Mouse (Mus musculus): ENCODE data around the gene Mterf1b. TPM values are rescaled to one million over a fixed set of nuclear protein-coding genes. Genes with fewer than 3 reads are reported as not detected.
"Not testable (repeated sequence)": the region's sequence is repeated elsewhere in the genome, so short reads cannot be mapped to it uniquely, and the experiment has no call there.

Mterf1b gene
- 3.7 TPM in 2 replicates for polyA plus RNA-seq (2012; rRNA removed)

GRCm38 (mm10) chr5:4191671-4192480 lies at the start of gene Mterf1b:
Gene Mterf1b (plus strand): TSS chr5:4192367.
- DNase-seq (ENCODE audit: low spot score) = not testable (repeated sequence)

- not testable (repeated sequence) for DNase-seq (ENCODE audit: low spot score)
Observed at GRCm38 (mm10) chr5:4159418-4160071, 32.6 kb upstream of the Mterf1b start.

DNA sequence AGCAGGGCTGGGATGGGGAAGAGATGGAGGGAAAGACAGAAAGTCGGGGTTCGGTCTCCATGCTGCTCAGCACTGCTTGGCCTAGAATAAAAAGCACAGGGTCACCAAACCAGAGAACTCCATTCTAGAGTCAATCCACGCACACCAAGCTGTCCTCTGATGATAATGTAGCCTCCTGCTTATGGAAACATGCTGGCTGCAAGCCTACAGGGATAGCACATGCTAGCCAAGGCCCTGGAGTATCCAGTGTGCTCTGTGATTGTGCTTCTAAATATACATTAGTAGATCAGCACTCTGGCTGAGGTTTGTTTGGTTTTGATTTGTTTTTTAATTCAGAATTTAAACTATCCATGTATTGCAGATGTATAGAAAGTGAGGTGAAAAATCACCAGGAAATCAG lies 30.6 kb upstream of the Mterf1b start:
- DNase-seq (ENCODE audit: low spot score) = no peak

DNA sequence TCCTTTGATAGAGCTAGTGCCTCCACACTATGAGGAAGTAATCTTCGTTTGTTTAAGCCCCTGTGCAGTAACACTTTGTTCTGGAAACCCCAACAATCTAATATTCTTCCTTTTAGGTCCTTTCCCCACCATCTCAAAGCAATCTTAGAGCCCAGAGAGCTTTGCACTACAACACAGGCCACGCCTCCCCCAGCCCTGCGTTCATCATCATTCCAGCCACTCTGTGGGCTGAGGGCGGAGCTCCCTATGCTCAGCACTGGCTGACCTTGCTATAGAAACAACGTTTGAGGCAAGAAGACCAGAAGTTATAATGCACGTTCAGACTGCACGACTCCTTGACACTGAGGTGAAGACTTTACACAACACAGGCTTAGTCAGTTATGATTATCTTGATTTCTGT lies 29.7 kb upstream of the Mterf1b start:
- no peak for DNase-seq (ENCODE audit: low spot score)

DNA sequence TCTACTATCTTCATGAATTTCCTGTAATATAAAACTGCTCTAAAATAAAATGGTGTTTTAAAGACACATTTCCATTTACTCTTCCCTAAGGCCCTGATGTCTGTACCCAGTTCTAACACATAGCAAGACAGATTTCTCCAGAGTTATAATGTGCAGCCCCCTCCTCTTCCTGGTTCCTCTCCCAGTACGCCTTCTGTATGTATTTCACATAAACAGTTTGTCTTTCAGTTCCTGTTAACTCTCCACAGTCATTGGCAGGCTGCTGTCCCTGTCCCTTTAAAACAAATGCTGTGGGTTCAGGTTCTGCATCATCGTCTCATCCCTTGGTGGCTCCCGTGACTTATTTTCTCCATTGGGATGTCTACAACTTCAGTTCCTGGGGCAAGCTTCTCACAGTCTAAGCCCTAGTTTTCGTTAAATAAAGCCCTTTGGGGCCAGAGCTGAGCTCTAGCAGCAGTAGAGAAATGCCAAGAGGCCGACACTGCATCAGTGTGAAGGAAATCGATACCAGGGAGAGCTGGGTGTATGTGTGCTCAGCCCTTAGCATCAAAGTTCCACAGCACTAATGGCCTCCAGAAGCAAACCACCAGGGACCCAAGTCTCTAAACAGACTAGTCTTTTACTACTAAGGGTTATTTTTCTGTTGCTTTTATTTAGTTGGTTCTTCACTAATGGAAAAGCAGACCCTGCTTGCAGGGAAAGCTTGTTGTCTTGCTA lies 24.2 kb upstream of the Mterf1b start:
- DNase-seq (ENCODE audit: low spot score) = not testable (repeated sequence)

DNA sequence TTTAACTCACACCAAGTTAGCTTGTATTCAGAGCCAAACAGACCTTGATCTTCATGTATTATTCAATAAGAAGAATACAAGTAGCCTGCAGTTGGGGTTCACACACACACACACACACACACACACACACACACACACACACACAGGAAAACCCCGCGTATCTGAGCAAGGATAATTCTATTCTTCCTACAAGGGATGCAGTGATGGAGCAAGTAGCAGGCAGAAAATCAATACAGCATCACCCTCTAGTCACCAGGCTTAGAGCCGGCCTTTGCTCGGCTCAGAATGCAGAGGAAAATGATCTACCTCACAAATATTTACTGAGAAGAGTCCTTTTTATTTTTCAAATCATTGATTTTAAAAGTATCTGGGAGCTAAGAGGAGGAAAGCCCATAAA lies 23.6 kb upstream of the Mterf1b start:
- DNase-seq (ENCODE audit: low spot score) = not testable (repeated sequence)

DNA sequence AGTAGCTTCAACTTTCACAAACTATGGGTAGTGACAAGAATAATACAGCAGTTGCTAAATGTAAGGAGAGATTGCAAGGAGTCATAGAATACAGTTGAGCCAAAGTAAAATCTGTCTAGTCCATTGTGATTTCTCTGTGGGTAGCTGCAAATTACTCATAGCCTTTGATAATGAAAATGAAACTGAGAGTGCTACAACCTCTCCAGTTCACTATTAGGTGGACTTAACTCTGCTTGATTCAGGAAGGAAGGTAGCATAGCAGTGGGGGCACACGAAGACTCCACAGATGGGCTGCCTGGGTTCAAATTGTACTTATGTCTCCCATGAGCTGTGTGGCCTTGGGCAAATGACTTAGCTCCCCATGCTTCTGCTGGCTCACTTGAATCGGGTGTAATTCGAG lies 15.7 kb upstream of the Mterf1b start:
- not testable (repeated sequence) for DNase-seq (ENCODE audit: low spot score)

DNA sequence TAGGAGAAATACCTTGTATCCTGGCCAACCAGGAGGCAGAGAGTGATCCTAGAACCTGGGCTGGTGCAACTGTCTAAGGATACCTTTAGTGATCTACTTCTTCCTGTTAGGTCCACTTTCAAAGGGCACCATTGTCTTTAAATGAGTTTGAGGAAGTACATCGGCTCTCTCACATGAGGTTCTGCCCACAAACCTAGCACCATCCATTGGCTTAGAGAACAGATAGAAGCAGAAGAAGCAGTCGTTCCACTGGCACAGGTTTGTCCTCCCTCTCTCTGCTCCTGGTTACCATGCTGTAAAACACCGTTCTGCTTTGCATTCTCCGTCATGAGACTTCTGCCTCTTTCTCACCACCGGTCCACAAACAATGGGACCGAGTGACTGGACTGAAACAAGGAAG lies 12.8 kb upstream of the Mterf1b start:
- no peak for DNase-seq (ENCODE audit: low spot score)

DNA sequence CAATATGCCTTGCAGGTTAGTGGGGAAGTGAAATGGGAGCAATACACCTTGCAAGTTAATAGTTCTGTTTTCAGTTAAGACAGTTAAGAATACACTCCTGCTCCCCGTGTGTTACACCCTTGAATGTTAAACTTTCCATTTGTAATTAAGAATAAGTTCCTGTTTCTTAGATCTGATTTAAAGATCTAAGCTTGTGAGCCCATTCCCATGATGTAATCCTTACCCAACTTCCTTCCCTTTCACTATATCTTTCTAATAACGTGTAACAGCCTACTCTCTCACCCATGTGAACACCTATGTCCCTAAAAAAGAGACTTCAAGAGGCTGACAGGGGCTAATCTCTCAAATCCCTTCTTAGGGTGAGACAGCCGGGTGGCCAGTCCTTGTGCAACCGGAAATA lies 5.4 kb upstream of the Mterf1b start:
- no peak for DNase-seq (ENCODE audit: low spot score)

GRCm38 (mm10) chr5:4192481-4193246 lies 497 bp downstream of the Mterf1b start:
- not testable (repeated sequence) for DNase-seq (ENCODE audit: low spot score)

DNA sequence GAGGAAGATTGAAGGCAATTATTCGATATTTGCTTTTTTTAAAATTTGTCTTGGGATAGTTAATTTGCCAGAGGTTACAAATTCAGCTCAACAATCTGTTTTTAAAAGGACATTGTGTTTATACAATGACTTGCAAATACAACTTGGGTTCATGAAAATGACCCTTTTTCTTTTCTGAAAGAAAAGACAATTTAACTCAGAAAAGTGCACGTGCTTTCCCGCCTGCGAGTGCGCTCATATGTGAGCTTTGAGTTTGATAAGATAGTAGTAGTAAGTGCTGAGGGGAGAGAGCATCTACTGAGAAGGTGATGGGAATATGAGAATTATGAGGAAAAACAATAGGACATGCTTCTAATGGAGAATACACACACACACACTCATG lies 1.1 kb downstream of the Mterf1b start:
- DNase-seq (ENCODE audit: low spot score) = no peak

DNA sequence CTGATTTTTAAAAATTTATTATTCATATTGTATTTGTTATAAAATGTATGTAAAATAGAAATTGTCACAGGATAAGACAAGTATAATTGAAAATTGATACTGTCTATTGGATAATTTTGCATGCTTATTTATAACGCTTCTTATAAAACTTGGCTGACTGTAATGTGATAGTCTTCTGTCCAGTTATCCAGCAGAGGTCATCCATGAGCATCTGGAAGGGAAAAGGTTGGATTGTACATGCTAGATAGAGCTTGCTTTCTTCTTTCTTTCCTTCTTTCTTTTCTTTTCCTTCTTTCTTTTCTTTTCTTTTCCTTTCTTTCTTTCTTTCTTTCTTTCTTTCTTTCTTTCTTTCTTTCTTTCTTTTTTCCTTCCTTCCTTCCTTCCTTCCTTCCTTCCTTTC lies 2.0 kb downstream of the Mterf1b start:
- no peak for DNase-seq (ENCODE audit: low spot score)

GRCm38 (mm10) chr5:4195086-4195485 lies 2.9 kb downstream of the Mterf1b start:
- DNase-seq (ENCODE audit: low spot score) = no peak

- no peak for DNase-seq (ENCODE audit: low spot score)
Observed at GRCm38 (mm10) chr5:4201368-4201767, 9.2 kb downstream of the Mterf1b start.

DNA sequence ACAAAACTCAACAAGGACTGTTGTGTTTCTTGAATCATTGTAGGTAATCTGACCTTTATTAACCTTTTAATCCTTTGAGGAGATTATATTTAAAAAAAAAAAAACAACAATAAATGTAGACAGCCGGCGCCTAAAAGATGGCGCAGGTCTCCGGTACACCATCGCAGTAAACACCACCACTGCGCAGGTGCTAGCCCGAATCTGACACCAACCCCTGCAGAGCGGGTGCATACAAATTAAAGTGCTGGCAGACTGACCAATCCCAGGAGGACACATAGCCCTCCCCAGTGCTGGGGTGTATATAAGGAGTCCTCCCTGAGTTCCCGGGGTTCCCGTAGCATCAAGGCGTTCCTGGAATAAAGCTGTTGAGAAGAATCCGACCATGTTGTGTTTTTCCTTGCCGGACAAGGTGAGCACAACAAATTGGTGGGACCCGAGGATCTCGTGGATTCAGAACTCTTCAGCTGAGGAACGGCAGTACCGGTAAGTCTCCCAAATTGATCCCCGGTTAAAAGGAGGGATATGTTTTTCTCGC lies 10.2 kb downstream of the Mterf1b start:
- not testable (repeated sequence) for DNase-seq (ENCODE audit: low spot score)

DNA sequence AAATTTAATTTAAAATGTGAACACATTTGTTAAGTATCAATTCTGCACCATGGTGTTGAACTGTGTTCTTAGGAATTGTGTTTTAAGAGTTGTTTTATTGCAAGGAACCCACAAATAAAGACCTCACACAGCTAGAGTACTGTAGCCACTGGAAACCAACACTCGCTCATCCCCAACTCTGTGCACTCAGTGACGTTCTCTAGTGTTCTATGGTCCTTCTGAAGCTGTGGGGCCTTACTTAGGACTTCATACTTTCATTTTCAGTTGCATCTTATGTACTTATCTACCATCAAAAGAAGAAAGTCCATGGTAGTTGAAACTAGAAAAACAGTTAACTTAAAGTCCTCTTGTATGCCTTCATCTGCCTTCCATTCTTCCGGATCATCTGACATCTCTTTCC lies 17.9 kb downstream of the Mterf1b start:
- not testable (repeated sequence) for DNase-seq (ENCODE audit: low spot score)

- DNase-seq (ENCODE audit: low spot score) = no peak
Observed at GRCm38 (mm10) chr5:4221309-4221708, 29.1 kb downstream of the Mterf1b start.

- DNase-seq (ENCODE audit: low spot score) = no peak
Observed at GRCm38 (mm10) chr5:4221981-4222623, 29.9 kb downstream of the Mterf1b start.

DNA sequence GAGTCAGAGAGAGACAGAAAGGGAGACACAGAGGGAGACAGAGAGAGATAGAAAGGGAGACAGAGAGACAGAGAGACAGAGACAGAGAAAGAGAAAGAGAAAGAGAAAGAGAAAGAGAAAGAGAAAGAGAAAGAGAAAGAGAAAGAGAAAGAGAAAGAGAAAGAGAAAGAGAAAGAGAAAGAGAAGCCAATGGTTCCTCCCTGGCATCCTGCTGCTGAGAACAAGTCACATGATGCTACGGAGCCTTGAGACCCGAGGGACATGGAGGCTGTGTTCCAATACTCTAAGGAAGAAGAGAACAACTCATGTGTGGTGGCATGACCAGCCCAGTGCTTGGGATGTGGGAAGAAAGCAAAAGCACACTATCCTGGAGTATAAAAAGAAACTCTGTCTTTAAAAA lies 40.0 kb downstream of the Mterf1b start:
- no peak for DNase-seq (ENCODE audit: low spot score)

GRCm38 (mm10) chr5:4234505-4234904 lies 42.3 kb downstream of the Mterf1b start:
- DNase-seq (ENCODE audit: low spot score) = no peak

GRCm38 (mm10) chr5:4240120-4240519 lies 48.0 kb downstream of the Mterf1b start:
- DNase-seq (ENCODE audit: low spot score) = no peak
